Mouse (Mus musculus) G1E (cell line): ENCODE measurements around the gene Prrg4.

ENCODE experiments used
- CTCF ChIP-seq: IDR thresholded peaks from 2 replicates; pipeline ENCODE4 v1.5.1; 2012; ENCODE audit warnings: low read depth, low read length, inconsistent platforms, mixed read lengths
- GATA1 ChIP-seq: IDR thresholded peaks from 2 replicates; pipeline ENCODE4 v1.6.1; 2012; ENCODE audit warnings: borderline replicate concordance, low read length, inconsistent platforms, mixed read lengths
- GATA2 ChIP-seq: IDR thresholded peaks from 2 replicates; pipeline ENCODE4 v1.6.1; 2012; ENCODE audit warnings: low read depth, low read length, inconsistent platforms, borderline replicate concordance
- POLR2AphosphoS5 ChIP-seq: IDR thresholded peaks from 2 replicates; pipeline ENCODE4 v1.6.1; 2012; ENCODE audit warnings: low read depth, low read length, inconsistent platforms; ENCODE audit not compliant: insufficient replicate concordance
- TAL1 ChIP-seq: conservative IDR thresholded peaks from 2 replicates; pipeline ENCODE4 v1.6.1; 2012; ENCODE audit warnings: low read depth, low read length, inconsistent platforms, mixed read lengths

GRCm38 (mm10) chr2:104869101-104869500 is 19.4 kb upstream of the Prrg4 start:
- TF ChIP-seq CTCF: no peak
- TF ChIP-seq GATA1: no peak
- no peak for TF ChIP-seq TAL1
- TF ChIP-seq GATA2: no peak
- no peak for TF ChIP-seq POLR2AphosphoS5
